Mouse (Mus musculus) intestine, embryonic 16.5 days (tissue): ENCODE data around the gene Shroom4. TPM values are rescaled to one million over a fixed set of nuclear protein-coding genes. Genes with fewer than 3 reads are reported as not detected.

Experiments used
- ATAC-seq: fragments of 200-750 bp; cut with Nextera tagmentation; 2 replicates; pipeline ENCODE4 v1.8.0; 2017; ENCODE audit warnings: moderate TSS enrichment, moderate library complexity
- H3K27ac ChIP-seq: fragments of 300-500 bp; sonication (generic); 2 replicates; pipeline ENCODE4 v1.5.1; 2014; ENCODE audit warnings: mild to moderate bottlenecking, low read length
- H3K27me3 ChIP-seq: fragments of 300-500 bp; sonication (generic); replicated peaks from 2 replicates; pipeline ENCODE4 v1.6.1; 2014; ENCODE audit warnings: low read length, control low read depth, mixed read lengths; ENCODE audit not compliant: control insufficient read depth, insufficient read depth
- H3K36me3 ChIP-seq: fragments of 300-500 bp; sonication (generic); 2 replicates; pipeline ENCODE4 v1.6.1; 2014; ENCODE audit warnings: low read length, control low read depth; ENCODE audit not compliant: control insufficient read depth, insufficient read depth
- H3K4me1 ChIP-seq: fragments of 300-500 bp; sonication (generic); 2 replicates; pipeline ENCODE4 v1.6.1; 2014; ENCODE audit warnings: low read length, control low read depth, mixed read lengths; ENCODE audit not compliant: control insufficient read depth, insufficient read depth
- H3K4me2 ChIP-seq: fragments of 300-500 bp; sonication (generic); 2 replicates; pipeline ENCODE4 v1.6.1; 2014; ENCODE audit warnings: low read depth, low read length, control low read depth
- H3K4me3 ChIP-seq: fragments of 300-500 bp; sonication (generic); 2 replicates; pipeline ENCODE4 v1.5.1; 2014; ENCODE audit warnings: mild to moderate bottlenecking, low read length
- H3K9ac ChIP-seq: fragments of 300-500 bp; sonication (generic); 2 replicates; pipeline ENCODE4 v1.6.1; 2014; ENCODE audit warnings: low read depth, low read length
- H3K9me3 ChIP-seq: fragments of 300-500 bp; sonication (generic); 2 replicates; pipeline ENCODE4 v1.6.1; 2016; ENCODE audit warnings: low read length, control low read depth; ENCODE audit not compliant: control insufficient read depth
- WGBS: fragments of 180-500 bp; shearing (Covaris S2); extraction: QIAGEN DNeasy Blood & Tissue Kit; methylation state at CpG from one replicate; pipeline ENCODE4 v1.1.7; 2014; 5-methylcytosine and 5-hydroxymethylcytosine counted together
- polyA plus RNA-seq: library from polyadenylated mRNA; unstranded; fragments of >200 nt; fragmentation: Nextera tagmentation; extraction: Ambion mirVana; gene quantifications from 2 replicates; pipeline ENCODE4 v1.2.1, GENCODE M21; 2015

Gene Shroom4
- polyA plus RNA-seq, 1 experiment from 2014 or later = 1.3 TPM

DNA sequence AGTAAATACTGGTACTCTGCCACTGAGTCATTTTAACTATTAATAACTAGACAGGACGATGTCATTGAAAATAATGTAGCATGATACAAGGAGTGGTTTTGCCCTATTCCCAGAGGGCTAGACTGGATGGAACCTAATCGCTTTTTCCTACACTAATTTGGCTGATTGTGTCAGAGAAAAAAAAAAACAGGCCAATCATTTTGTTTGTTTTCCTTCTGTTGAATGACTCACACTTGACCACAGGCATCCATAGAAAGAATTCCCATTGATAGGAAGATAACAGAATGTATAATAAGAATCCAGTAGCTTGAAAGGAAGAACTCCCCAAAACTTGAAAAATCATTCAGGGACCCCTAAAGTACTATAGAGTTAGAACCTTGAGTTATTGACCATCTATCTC, 137.0 kb downstream of the Shroom4 start:
- WGBS = 76% methylated on average over 2 of the region's 2 CpGs
- H3K4me2 ChIP-seq = no peak overlapping the region
- no peak for ATAC-seq

DNA sequence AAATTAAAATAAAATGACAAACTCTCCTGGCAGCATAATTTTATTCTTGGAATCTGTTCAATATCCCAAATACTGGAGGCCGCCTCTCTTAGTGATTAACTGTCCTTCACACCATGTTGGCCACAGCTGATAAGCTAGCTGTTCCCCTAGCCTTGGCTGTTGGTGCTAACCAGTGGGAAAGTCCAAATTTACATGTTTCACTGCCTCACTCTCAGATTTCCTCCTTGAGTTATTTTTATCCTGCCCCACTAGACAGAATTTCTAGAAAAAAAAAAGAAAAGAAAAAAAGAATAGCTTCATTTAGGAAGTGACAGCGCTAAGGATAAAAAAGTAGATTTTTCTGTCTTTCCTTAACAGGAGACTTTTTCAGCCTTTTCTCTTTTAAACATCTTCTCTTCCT, 138.0 kb downstream of the Shroom4 start:
- H3K27ac ChIP-seq = no peak overlapping the region
- no peaks in the 10 kb centered on the region for H3K36me3 ChIP-seq
- WGBS = 72% methylated on average over 2 of the region's 2 CpGs
- no peaks in the 10 kb centered on the region for H3K4me1 ChIP-seq
- no peak overlapping the region for H3K9ac ChIP-seq
- no peak overlapping the region for H3K4me2 ChIP-seq
- no peaks in the 10 kb centered on the region for H3K9me3 ChIP-seq
- H3K27me3 ChIP-seq = no peaks in the 10 kb centered on the region
- no peak for ATAC-seq
- no peak overlapping the region for H3K4me3 ChIP-seq

More for the DNA sequence above, 137.0 kb downstream of the Shroom4 start:
- H3K4me3 ChIP-seq = no peak overlapping the region
- no peaks in the 10 kb centered on the region for H3K9me3 ChIP-seq
- no peak overlapping the region for H3K27ac ChIP-seq
- H3K27me3 ChIP-seq = no peaks in the 10 kb centered on the region
- no peaks in the 10 kb centered on the region for H3K36me3 ChIP-seq
- no peak overlapping the region for H3K9ac ChIP-seq
- H3K4me1 ChIP-seq = no peaks in the 10 kb centered on the region

DNA sequence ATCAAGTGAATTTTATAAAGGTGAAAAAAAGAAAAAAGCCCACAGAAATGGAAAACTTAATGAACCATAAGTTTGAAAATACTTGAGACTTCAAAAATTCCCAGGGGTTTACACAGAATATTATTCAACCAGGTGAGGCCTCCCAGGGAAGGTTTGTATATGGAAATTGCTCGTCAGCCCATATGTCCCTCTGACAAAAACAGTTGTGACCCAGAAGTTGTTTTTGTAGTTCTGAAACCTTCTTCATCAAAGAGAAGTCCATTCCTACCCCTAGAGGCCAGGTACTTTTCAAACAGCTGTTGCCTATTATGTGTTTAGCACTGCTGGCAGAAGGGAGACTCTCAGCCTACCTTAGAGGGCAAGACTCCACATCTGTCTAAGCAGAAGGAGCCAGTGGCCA, 165.4 kb downstream of the Shroom4 start:
- Histone ChIP-seq H3K4me1 (no peaks in the 10 kb centered on the region), H3K9me3 (no peaks in the 10 kb centered on the region), H3K4me3 (no peak overlapping the region), H3K27me3 (no peaks in the 10 kb centered on the region), H3K36me3 (no peaks in the 10 kb centered on the region), H3K9ac (no peak overlapping the region), H3K27ac (no peak overlapping the region), H3K4me2 (no peak overlapping the region)
- WGBS = 73% methylated on average over 1 of the region's 1 CpGs
- ATAC-seq = no peak

DNA sequence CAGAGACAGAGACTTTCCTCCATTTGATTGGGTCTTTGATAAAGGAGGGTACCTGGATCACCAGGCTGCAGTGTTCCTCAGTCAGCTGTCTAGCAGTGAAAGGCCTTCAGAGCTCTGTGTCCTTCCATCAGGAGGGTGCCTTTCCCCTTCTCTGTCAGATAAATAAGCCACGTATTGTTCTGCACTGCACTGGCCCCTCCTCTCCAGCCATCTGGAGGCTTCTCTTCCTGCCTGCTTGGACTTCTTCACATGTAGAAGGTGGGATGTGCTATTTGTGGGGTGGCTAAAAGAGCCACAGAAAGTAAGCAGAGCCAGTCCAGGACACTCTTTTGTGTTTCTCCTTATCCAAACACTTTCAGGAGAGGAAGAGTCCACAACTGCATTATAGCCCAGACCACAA, 174.9 kb downstream of the Shroom4 start:
- no peaks in the 10 kb centered on the region for H3K27me3 ChIP-seq
- no peak for ATAC-seq
- no peak overlapping the region for H3K27ac ChIP-seq
- no peak overlapping the region for H3K4me2 ChIP-seq
- no peaks in the 10 kb centered on the region for H3K36me3 ChIP-seq
- no peaks in the 10 kb centered on the region for H3K9me3 ChIP-seq
- no peak overlapping the region for H3K4me3 ChIP-seq
- 33% methylated on average over 1 of the region's 1 CpGs for WGBS
- H3K9ac ChIP-seq = no peak overlapping the region
- H3K4me1 ChIP-seq = no peaks in the 10 kb centered on the region

DNA sequence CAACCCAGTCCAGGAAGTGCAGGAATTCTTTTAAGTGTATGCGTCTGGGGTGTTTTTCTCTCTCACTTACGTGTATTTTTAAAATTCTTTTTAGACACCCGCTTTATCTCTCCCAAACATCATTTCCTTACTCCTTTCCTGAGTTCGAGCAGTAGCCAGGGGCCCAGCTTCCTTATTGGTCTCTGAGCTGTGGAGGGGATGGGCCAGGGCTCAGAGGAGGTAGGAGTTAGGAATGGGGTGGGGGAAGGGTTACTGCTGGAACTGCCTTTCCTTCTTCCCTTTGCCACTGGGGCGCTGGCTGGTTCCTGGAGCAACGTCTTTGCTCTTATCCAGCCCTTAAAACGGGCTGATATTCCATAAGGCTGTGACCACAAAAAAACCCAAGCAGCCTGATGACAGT, 177.3 kb downstream of the Shroom4 start:
- no peak overlapping the region for H3K9ac ChIP-seq
- WGBS = 33% methylated on average over 6 of the region's 7 CpGs
- H3K4me3 ChIP-seq = no peak overlapping the region
- peak; percentile 71 for ATAC-seq
- H3K9me3 ChIP-seq = no peaks in the 10 kb centered on the region
- no peaks in the 10 kb centered on the region for H3K36me3 ChIP-seq
- no peak overlapping the region for H3K27ac ChIP-seq
- no peak overlapping the region for H3K4me2 ChIP-seq
- no peaks in the 10 kb centered on the region for H3K4me1 ChIP-seq
- H3K27me3 ChIP-seq = no peaks in the 10 kb centered on the region

DNA sequence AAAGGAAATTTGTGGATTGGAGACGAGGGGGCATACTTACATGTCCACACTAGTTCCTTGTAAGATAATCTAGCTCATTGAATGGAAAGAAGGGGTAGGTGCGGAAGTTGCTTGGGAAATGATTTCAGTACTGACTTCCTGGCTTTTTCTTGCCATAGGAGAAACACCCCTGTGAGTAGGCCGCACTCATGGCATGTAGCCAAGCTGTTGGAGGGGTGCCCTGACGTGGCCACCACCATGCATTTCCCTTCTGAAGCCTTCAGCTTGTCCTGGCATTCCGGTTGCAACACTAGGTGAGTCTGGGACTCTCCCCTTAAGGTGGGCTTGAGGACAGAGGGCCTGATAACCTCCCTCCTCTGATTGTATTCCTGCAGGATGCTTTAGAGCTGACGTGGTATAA, 181.0 kb downstream of the Shroom4 start:
- Histone ChIP-seq H3K4me2 (no peak overlapping the region), H3K27me3 (no peaks in the 10 kb centered on the region), H3K4me3 (no peak overlapping the region), H3K9ac (no peak overlapping the region), H3K27ac (no peak overlapping the region), H3K36me3 (no peaks in the 10 kb centered on the region), H3K9me3 (no peaks in the 10 kb centered on the region), H3K4me1 (no peaks in the 10 kb centered on the region)
- 85% methylated on average over 6 of the region's 6 CpGs for WGBS
- no peak for ATAC-seq

DNA sequence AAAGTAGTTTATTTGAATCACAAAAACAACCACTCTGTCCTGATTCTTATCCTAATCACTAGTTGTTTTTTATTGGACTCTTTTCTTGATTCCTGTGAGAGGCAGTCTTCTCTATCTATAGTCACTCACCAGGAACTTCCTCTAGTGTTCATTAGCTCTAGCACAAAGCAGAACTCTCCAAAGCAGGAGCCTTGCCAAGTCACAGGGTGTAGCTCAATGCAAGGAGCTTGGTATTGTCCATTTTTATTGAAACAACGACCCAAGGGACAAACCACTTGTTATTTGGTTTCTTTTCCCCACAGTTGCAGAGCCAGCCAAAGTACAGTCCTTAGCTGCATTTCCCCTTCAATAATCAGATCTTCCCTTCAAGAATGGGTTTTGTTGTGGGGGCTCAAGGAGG, 181.5 kb downstream of the Shroom4 start:
- no peaks in the 10 kb centered on the region for H3K36me3 ChIP-seq
- no peak overlapping the region for H3K4me3 ChIP-seq
- no peak overlapping the region for H3K4me2 ChIP-seq
- no peak overlapping the region for H3K9ac ChIP-seq
- no peak for ATAC-seq
- H3K27ac ChIP-seq = no peak overlapping the region
- no peaks in the 10 kb centered on the region for H3K4me1 ChIP-seq
- H3K27me3 ChIP-seq = no peaks in the 10 kb centered on the region
- 76% methylated on average over 1 of the region's 1 CpGs for WGBS
- H3K9me3 ChIP-seq = no peaks in the 10 kb centered on the region

DNA sequence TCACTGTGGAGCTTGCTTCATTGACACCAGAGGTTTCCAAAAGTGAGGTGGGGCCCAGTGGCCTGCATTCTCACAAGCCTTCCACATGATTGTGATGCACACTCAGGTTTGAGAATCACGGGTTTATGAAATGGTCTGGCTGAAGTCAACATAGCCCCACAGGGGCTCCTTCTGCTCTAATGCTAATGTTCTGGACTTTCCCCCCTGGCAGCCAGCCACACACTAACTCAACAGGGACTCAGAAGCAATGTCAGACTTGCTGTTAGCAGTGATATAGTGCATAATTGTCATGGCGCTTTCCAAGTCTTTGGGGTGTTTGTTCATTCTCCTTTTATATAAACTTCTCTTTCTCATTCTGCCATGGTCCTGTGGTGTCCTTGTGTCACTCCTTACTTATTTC, 183.0 kb downstream of the Shroom4 start:
- 79% methylated on average over 2 of the region's 2 CpGs for WGBS
- no peak overlapping the region for H3K4me2 ChIP-seq
- H3K36me3 ChIP-seq = no peaks in the 10 kb centered on the region
- no peak overlapping the region for H3K9ac ChIP-seq
- no peaks in the 10 kb centered on the region for H3K4me1 ChIP-seq
- no peaks in the 10 kb centered on the region for H3K9me3 ChIP-seq
- H3K27me3 ChIP-seq = no peaks in the 10 kb centered on the region
- ATAC-seq = no peak
- no peak overlapping the region for H3K27ac ChIP-seq
- H3K4me3 ChIP-seq = no peak overlapping the region

DNA sequence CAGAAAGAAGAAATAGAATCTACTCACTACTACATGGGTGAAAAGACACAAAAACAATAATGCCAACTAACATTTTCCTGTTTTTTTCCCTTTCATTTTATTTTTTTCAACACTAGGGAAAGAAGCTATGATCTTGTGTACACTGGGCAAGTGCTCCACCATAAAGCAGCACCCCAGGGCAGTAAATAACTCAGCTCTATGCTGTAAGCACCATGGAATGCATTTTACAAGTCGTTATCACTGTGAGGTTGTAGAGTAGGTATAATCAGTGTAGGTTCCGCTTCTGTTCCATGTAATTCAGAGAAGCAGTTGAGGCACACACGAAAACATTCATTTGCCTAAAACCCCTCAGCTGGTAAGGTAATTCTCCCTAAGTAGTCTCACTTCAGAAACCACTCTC, 194.5 kb downstream of the Shroom4 start:
- Histone ChIP-seq H3K27me3 (no peaks in the 10 kb centered on the region), H3K4me3 (no peak overlapping the region), H3K4me1 (no peaks in the 10 kb centered on the region), H3K27ac (no peak overlapping the region), H3K4me2 (no peak overlapping the region), H3K36me3 (no peaks in the 10 kb centered on the region), H3K9ac (no peak overlapping the region), H3K9me3 (no peaks in the 10 kb centered on the region)
- 77% methylated on average over 3 of the region's 3 CpGs for WGBS
- ATAC-seq = peak; percentile 98

DNA sequence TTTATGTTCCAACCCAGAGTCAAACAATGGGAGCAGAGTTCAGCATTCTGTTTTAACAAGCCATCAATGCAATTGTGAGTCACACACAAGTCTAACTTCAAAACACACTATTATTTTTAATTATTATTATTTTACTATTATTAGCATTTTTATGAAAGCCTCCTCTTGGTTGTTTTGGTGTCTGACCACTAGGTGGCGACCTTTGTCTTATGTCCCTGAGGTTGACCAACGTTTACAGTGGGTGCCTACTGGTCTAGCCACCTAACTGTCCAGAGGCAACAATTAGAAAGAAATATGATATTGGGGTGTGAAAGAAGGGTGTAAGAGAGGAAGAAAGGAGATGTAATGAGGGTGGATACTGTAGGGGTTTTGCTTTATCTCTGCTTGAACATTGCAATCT, 254.4 kb downstream of the Shroom4 start:
- Histone ChIP-seq H3K9me3 (no peaks in the 10 kb centered on the region), H3K36me3 (no peaks in the 10 kb centered on the region), H3K27ac (no peak overlapping the region), H3K4me3 (no peak overlapping the region), H3K4me2 (no peak overlapping the region), H3K4me1 (no peaks in the 10 kb centered on the region), H3K9ac (no peak overlapping the region), H3K27me3 (no peaks in the 10 kb centered on the region)
- no peak for ATAC-seq
- 8% methylated on average over 2 of the region's 2 CpGs for WGBS
